Mouse (Mus musculus) spleen, adult 10 weeks (tissue): ENCODE measurements around the gene Gprc6a. TPM values are rescaled to one million over a fixed set of nuclear protein-coding genes. Genes with fewer than 3 reads are reported as not detected.

Experiments used
- polyA plus RNA-seq: library from polyadenylated mRNA; stranded (reverse); fragments of 350-450 nt; fragmentation: Illumina TruSeq; extraction: RNeasy Lipid Tissue Mini Kit (QIAGEN cat#74804); gene quantifications from one replicate; pipeline ENCODE4 v1.2.3, GENCODE M21; 2015; ENCODE audit warnings: low replicate concordance; ENCODE audit not compliant: insufficient read depth

Gene Gprc6a
- not detected for polyA plus RNA-seq

DNA sequence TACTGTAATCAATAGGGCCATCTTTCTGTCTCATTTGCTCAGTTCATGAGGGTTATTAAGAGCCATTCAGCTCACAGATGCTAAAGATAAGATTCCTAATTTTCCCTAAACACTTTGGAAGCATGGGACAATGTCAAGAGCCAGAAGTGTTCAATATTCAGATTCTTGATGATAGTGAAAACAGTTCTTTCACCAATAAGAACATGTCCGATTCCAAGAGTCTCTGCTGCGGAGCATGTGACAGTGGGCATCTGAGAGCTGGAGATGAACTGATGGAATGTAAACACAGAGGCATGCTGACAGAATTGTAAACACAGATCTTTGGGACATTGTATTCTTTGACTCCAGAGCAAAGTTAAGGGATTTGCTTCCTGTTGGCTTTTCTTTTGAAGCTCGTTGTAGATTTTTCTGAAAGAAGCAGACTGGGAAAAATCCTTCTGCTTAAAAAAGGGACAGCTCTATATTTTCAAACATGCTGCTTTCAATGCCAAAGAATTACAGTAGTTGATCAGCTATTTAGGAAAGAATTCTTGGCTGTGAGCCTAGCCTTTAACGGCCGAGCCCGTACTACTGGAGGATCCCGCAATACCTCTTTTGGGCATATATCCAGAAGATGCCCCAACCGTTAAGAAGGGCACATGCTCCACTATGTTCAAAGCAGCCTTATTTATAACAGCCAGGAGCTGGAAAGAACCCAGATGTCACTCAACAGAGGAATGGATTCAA is at the start of gene Gprc6a:
Gene Gprc6a, minus strand, starts transcription at position 51 of the 726 bp plus-strand sequence.

DNA sequence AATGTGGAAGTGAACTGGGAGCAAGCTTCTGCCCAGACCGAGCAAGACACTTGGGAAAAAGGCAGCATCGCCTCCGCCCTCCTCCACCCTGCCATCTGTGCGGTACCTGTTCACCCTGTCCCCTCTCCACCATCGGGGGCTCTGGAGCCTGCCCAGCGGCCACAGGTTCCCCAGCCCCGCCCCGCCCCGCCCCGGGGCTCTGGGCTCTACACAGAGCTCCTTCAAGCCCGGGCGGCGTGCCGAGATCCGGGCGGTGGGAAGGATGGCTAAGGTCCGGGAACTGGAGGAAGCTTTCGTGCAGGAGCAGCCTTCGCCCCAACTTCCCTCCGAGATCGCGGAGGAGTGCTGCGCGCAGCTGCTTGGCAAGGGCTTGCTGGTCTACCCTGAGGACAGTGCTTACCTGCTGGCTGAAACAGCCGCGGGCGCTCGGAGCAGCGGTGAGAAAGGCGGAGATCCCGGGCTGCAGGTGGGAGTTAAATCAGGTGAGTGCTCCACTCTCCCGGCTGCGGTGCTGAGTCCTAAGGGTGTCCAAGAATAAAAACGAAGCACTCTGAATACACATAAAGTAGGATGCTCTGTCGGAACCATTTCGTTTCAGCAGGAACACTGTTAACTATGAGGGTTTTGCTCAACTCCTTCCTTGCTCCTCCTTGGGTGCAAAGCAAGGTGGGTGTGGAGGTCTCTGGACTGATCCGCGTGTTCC is 46.4 kb upstream of the Gprc6a start, which contains the start of gene Rfx6:
Gene Rfx6, plus strand, starts transcription at position 209 of the 703 bp plus-strand sequence.

DNA sequence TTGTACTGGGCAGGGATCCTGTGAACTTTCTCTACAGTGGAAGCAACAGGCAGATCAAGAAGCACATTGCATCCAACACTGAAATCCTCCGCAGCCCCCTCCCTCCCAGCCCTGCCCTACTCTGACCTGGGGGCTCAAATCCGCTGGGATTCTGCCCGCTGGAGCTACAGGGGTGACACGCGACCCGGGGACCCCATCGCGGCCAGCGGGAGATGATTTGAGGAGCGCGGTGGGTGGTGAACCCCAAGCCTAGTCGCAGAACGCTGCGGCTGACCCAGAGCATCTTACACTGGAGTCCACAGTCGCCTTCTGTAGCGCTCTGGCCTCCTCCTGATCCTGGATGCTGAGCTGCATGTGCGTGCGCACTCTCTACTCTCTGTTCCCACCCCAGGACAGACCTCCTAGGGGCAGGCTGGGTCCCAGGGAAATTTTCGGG is 41.1 kb downstream of the Gprc6a start, which contains the start of gene Fam162b:
Gene Fam162b, minus strand, starts transcription at position 379 of the 436 bp plus-strand sequence.

Other genes starting within 250 kb of the Gprc6a start
- 34.7 TPM for gene Gm49339, start 150.8 kb downstream of the Gprc6a start, polyA plus RNA-seq
- 27.4 TPM for gene Lilr4b, start 150.8 kb downstream of the Gprc6a start, polyA plus RNA-seq
- 132 TPM for gene Lilrb4a, start 140.5 kb downstream of the Gprc6a start, polyA plus RNA-seq
- not detected for gene Fam162b, start 40.9 kb downstream of the Gprc6a start, polyA plus RNA-seq
- not detected for gene Rfx6, start 46.3 kb upstream of the Gprc6a start, polyA plus RNA-seq